Mouse (Mus musculus) neural tube, embryonic 14.5 days (tissue): ENCODE measurements at regions not wholly inside any gene's neighbourhood (a gene's known extent, or its start where the extent isn't known, plus 50 kb on each side); places are given as distances from the start of the nearest gene placed in this dataset.

Source experiments
- ATAC-seq: fragments of 200-750 bp; cut with Nextera tagmentation; 2 replicates; pipeline ENCODE4 v1.8.0; 2017; ENCODE audit warnings: low read depth, mild to moderate bottlenecking, moderate TSS enrichment, moderate library complexity
- H3K27ac ChIP-seq: fragments of 300-500 bp; sonication (generic); 2 replicates; pipeline ENCODE4 v1.5.1; 2014; ENCODE audit warnings: low read depth, mild to moderate bottlenecking, control low read depth, low read length, moderate library complexity, mixed read lengths
- H3K27me3 ChIP-seq: fragments of 300-500 bp; sonication (generic); 2 replicates; pipeline ENCODE4 v1.6.1; 2014; ENCODE audit warnings: low read length; ENCODE audit not compliant: control insufficient read depth, insufficient read depth
- H3K36me3 ChIP-seq: fragments of 300-500 bp; sonication (generic); 2 replicates; pipeline ENCODE4 v1.6.1; 2014; ENCODE audit warnings: low read length, mixed read lengths; ENCODE audit not compliant: control insufficient read depth, insufficient read depth
- H3K4me1 ChIP-seq: fragments of 300-500 bp; sonication (generic); 2 replicates; pipeline ENCODE4 v1.6.1; 2014; ENCODE audit warnings: low read length; ENCODE audit not compliant: control insufficient read depth, insufficient read depth
- H3K4me2 ChIP-seq: fragments of 300-500 bp; sonication (generic); 2 replicates; pipeline ENCODE4 v1.6.1; 2014; ENCODE audit warnings: mild to moderate bottlenecking, low read depth, low read length, control low read depth
- H3K4me3 ChIP-seq: fragments of 300-500 bp; sonication (generic); 2 replicates; pipeline ENCODE4 v1.5.1; 2014; ENCODE audit warnings: low read depth, low read length, control low read depth, mixed read lengths
- H3K9ac ChIP-seq: fragments of 300-500 bp; sonication (generic); replicated peaks from 2 replicates; pipeline ENCODE4 v1.6.1; 2014; ENCODE audit warnings: low read depth, mild to moderate bottlenecking, control low read depth, low read length, mixed read lengths
- H3K9me3 ChIP-seq: fragments of 300-500 bp; sonication (generic); 2 replicates; pipeline ENCODE4 v1.6.1; 2016; ENCODE audit warnings: low read length; ENCODE audit not compliant: control insufficient read depth
- WGBS: fragments of 180-500 bp; shearing (Covaris S2); extraction: QIAGEN DNeasy Blood & Tissue Kit; methylation state at CpG from one replicate; pipeline ENCODE4 v1.1.7; 2014; 5-methylcytosine and 5-hydroxymethylcytosine counted together

DNA sequence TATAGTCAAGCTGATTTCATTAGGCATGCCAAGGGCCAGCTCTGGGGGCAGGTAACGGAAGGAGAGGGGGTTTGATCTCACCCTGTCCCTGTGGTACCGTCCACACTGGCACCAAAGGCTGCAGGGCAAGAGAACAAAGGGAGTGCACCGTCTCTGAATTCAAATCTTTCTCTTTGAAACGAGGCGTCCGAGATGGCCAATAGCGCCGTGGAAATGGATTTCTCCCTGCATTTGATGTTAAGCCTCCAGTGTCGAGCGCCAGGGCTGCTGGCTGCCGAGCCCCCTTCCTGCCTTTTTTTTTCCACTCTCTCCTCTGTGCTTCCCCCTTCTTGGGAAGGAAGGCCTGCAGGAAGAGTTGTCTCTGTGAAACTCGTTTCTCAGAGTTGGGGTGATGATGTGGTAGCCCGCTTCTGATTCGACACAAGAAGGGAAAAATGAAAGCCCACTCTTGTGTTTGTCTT lies 235.5 kb downstream of the 3110018I06Rik start:
- no peak overlapping the region for H3K4me3 ChIP-seq
- 39% methylated on average over 14 of the region's 14 CpGs for WGBS
- no peak overlapping the region; the same call in 1 of the 2 replicates for H3K9ac ChIP-seq
- peaks cover 5% of the 10 kb centered on the region; the same call in 1 of the 2 replicates for H3K4me1 ChIP-seq
- H3K36me3 ChIP-seq, result no peaks in the 10 kb centered on the region
- H3K4me2 ChIP-seq, result no peak overlapping the region
- no peak for ATAC-seq
- no peaks in the 10 kb centered on the region for H3K9me3 ChIP-seq
- no peak overlapping the region for H3K27ac ChIP-seq
- H3K27me3 ChIP-seq, result no peaks in the 10 kb centered on the region

DNA sequence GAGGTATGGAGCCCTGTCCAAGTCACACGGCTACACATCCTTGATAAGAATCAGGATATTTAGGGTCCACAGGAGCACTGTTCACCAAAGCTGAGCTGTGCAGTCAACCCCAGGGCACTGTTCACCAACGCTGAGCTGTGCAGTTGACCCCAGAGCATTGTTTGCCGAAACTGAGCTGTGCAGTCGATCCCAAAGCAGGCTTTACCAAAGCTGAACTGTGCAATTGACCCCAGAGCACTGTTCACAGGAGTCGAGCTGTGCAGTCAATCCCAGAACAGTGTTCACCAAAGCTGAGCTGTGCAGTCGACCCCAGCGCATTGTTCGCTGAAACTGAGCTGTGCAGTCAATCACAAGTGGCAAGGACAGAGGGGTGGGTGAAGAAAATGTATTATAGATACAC lies 236.0 kb downstream of the 3110018I06Rik start:
- no peak for ATAC-seq
- H3K9ac ChIP-seq, result no peak overlapping the region
- H3K27me3 ChIP-seq, result no peaks in the 10 kb centered on the region
- 32% methylated on average over 8 of the region's 8 CpGs for whole genome bisulfite sequencing
- peaks cover 5% of the 10 kb centered on the region; the same call in 1 of the 2 replicates for H3K4me1 ChIP-seq
- H3K4me2 ChIP-seq, result no peak overlapping the region
- H3K4me3 ChIP-seq, result no peak overlapping the region
- no peak overlapping the region for H3K27ac ChIP-seq
- H3K36me3 ChIP-seq, result no peaks in the 10 kb centered on the region
- no peaks in the 10 kb centered on the region for H3K9me3 ChIP-seq

DNA sequence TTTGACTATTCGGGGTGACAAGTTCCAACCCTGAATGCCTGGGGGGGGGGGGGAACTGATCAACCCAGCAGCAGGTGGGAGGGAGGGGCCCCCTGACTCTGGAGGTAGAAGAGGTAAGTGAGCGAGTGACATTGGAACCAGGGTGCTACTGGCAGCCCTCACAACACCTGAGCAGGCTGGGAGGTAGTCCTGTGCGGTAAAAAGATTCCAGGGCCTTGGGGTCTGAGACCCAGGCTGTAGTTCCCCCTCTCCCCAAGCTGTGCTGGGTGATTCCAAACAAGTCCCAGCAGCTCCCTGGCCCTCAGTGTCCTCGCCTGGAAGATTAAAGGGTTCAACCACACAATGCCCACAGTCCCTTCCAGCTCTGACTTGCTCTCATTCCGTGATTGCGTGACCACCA lies 240.4 kb downstream of the 3110018I06Rik start:
- H3K27ac ChIP-seq, result no peak overlapping the region
- no peaks in the 10 kb centered on the region for H3K9me3 ChIP-seq
- H3K4me3 ChIP-seq, result no peak overlapping the region
- H3K4me1 ChIP-seq, result 0 out of 2 replicates have a peak, but pooled peaks cover 3% of the 10 kb centered on the region
- no peak overlapping the region for H3K4me2 ChIP-seq
- no peaks in the 10 kb centered on the region for H3K27me3 ChIP-seq
- ATAC-seq, result no peak
- WGBS, result 86% methylated on average over 6 of the region's 6 CpGs
- no peak overlapping the region for H3K9ac ChIP-seq
- H3K36me3 ChIP-seq, result no peaks in the 10 kb centered on the region

DNA sequence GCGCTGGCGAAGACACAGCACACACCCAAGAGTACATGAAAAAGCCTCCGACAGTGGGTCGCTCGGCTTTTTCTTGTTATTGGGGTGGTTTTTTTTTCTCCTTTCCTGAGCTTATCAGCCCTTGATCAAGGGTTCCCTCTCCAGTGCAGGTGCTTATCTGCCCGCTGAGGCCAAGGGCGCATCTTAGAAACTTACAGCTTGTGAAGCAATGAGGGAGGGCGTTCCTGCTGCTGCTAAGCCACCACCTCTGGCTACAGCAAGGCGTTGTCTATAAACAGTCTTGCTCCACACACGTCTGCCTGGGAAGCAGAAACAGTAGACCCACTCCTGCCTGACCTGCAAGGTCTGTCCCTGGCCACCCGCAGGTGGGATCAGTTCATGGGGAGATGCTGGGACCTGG lies 240.9 kb downstream of the 3110018I06Rik start:
- Histone ChIP-seq H3K36me3 (no peaks in the 10 kb centered on the region), H3K9me3 (no peaks in the 10 kb centered on the region), H3K9ac (no peak overlapping the region), H3K4me1 (0 out of 2 replicates have a peak, but pooled peaks cover 3% of the 10 kb centered on the region), H3K4me2 (no peak overlapping the region), H3K4me3 (no peak overlapping the region), H3K27ac (no peak overlapping the region), H3K27me3 (no peaks in the 10 kb centered on the region)
- 93% methylated on average over 11 of the region's 11 CpGs for WGBS
- no peak for ATAC-seq

DNA sequence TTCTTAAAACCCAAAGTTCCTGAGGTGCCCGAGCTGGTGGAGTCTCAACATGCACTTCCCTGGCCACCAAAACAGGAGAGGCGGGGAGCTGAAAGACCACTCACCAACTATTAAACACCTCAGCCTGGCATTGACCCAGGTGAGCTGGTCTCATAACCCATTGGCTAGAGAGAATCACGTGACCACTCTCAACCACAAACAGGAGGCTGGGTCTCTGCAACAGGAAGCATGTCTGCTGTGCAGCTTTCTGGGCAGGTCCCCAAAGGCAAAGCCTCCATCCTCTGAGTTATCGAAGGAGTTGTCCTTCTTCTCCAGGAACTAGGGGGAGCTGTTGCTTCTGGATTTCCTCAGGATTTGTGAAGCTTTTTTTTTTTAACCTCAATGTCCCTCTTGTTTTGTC lies 242.5 kb downstream of the 3110018I06Rik start:
- no peak for ATAC-seq
- 86% methylated on average over 4 of the region's 4 CpGs for WGBS

DNA sequence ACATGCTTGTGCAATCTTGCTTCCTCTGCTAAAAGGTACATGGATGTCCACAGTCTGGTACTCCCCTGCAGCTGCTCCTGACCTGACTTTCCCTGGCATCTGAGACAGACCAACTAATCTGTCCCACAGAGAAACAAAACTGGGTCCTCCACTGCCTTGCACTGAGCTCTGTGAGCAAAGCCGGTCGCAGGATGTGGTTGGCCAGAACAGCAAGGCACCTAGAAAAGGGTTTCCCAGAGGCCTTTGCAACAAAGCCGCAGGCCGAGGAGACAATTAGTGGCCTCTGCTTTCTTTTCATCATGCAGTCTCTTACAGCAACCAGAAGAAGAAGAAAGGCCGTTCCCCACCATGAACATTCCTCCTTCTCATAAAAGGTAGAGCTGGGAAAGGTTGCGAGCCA lies 246.1 kb downstream of the 3110018I06Rik start:
- Histone ChIP-seq H3K27ac (no peak overlapping the region), H3K27me3 (no peaks in the 10 kb centered on the region), H3K4me1 (no peaks in the 10 kb centered on the region), H3K9ac (no peak overlapping the region), H3K4me3 (no peak overlapping the region), H3K9me3 (no peaks in the 10 kb centered on the region), H3K4me2 (no peak overlapping the region), H3K36me3 (no peaks in the 10 kb centered on the region)
- ATAC-seq, result no peak
- WGBS, result 86% methylated on average over 6 of the region's 6 CpGs

More for the DNA sequence above, 242.5 kb downstream of the 3110018I06Rik start:
- Histone ChIP-seq H3K9me3 (no peaks in the 10 kb centered on the region), H3K27ac (no peak overlapping the region), H3K4me3 (no peak overlapping the region), H3K4me1 (no peaks in the 10 kb centered on the region), H3K4me2 (no peak overlapping the region), H3K27me3 (no peaks in the 10 kb centered on the region), H3K36me3 (no peaks in the 10 kb centered on the region), H3K9ac (no peak overlapping the region)

DNA sequence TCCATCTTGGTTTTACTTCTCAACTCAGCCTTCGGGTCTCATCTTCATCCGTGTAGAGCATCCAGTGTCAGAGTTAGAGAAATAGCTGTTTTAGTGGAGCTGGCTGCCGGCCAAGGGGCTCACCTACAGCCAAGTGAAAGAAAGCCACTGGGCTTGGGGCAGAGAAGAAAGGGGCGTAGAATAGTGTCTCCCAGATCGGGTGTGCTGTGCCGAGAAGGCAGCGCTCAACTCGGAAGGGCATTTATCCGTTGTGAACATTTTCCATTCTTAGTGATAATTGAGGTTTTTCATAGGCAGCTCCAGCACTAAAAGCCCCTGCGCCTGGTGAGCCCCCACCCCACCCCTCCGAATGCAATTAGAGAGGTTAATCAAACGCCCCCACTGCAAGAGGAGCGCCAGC lies 254.2 kb downstream of the 3110018I06Rik start:
- WGBS, result 62% methylated on average over 13 of the region's 13 CpGs
- Histone ChIP-seq H3K4me1 (no peaks in the 10 kb centered on the region), H3K9ac (no peak overlapping the region), H3K4me3 (no peak overlapping the region), H3K36me3 (no peaks in the 10 kb centered on the region), H3K27ac (no peak overlapping the region), H3K4me2 (no peak overlapping the region), H3K9me3 (no peaks in the 10 kb centered on the region), H3K27me3 (no peaks in the 10 kb centered on the region)
- ATAC-seq, result no peak

DNA sequence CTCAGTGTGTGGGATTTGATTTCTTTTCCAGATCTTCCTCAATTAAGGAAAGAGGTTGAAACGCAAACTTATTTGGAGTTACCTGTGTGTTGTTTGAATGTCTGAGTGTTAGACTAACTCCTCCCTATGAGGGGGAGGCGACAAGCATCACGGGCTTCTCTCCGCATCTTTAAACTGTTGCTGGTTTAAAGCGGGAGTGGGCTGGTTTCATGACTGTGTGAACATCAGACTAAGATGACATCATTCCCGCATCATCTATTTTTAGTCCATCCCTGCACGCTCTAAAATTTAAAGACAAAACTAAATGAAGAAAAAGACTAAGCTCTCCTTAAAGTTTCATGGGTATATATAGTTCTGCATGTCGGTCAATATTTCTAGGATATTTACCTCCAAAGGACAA lies 256.4 kb downstream of the 3110018I06Rik start:
- no peaks in the 10 kb centered on the region for H3K27me3 ChIP-seq

DNA sequence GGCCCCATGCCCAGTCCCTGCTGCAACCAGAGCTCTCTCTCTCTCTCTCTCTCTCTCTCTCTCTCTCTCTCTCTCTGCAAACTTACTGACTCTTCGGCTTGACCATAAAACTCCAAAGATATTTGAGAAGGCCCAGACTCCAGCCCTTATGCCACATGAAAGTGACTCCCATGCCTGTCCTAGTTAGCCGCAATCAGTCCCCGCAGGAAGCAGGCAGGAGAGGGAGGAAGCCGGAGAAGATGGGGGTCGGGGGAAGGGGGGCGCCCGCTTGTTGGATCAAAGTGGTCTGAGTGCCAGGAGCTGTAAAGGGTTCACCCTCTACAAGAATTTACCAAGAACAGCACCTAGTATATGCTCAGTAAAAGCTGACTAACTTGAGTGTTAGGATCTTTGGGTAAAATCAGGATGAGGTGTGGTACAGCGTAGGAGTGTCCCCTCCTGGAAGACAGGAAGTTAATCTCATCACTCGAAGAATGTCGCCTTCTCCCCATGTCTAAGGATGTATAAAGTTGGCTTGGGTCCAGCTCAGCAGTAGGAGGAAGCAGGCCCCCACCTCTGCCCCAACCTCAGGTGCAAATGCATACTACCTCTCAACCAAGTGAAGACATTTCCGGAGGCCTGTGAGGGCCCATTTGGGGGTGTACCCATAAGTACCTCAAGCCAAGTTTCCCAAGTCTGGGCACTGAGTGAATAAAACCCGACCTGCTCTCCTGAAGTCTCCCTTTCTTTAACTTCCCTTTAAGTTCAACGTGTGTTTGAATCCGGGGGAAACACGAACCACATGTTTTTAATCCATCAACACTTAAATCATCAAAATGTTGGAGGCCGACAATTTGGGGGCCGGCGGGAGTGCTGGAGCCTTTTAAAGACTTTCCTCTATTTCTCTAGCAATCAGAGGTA lies 254.7 kb downstream of the Bcl11b start:
- H3K27me3 ChIP-seq, result no peaks in the 10 kb centered on the region
- H3K9me3 ChIP-seq, result no peaks in the 10 kb centered on the region
- no peak overlapping the region for H3K9ac ChIP-seq
- no peaks in the 10 kb centered on the region for H3K36me3 ChIP-seq
- H3K4me2 ChIP-seq, result no peak overlapping the region
- no peaks in the 10 kb centered on the region for H3K4me1 ChIP-seq
- no peak overlapping the region for H3K27ac ChIP-seq
- no peak for ATAC-seq
- 81% methylated on average over 18 of the region's 18 CpGs for WGBS
- H3K4me3 ChIP-seq, result no peak overlapping the region

More for the DNA sequence above, 256.4 kb downstream of the 3110018I06Rik start:
- no peak overlapping the region for H3K9ac ChIP-seq
- no peaks in the 10 kb centered on the region for H3K36me3 ChIP-seq
- H3K4me3 ChIP-seq, result no peak overlapping the region
- no peaks in the 10 kb centered on the region for H3K9me3 ChIP-seq
- WGBS, result 93% methylated on average over 8 of the region's 8 CpGs
- H3K27ac ChIP-seq, result no peak overlapping the region
- no peaks in the 10 kb centered on the region for H3K4me1 ChIP-seq
- H3K4me2 ChIP-seq, result no peak overlapping the region
- no peak for ATAC-seq
